Mouse (Mus musculus): ENCODE results near the gene BC024978.

Gene BC024978

DNA sequence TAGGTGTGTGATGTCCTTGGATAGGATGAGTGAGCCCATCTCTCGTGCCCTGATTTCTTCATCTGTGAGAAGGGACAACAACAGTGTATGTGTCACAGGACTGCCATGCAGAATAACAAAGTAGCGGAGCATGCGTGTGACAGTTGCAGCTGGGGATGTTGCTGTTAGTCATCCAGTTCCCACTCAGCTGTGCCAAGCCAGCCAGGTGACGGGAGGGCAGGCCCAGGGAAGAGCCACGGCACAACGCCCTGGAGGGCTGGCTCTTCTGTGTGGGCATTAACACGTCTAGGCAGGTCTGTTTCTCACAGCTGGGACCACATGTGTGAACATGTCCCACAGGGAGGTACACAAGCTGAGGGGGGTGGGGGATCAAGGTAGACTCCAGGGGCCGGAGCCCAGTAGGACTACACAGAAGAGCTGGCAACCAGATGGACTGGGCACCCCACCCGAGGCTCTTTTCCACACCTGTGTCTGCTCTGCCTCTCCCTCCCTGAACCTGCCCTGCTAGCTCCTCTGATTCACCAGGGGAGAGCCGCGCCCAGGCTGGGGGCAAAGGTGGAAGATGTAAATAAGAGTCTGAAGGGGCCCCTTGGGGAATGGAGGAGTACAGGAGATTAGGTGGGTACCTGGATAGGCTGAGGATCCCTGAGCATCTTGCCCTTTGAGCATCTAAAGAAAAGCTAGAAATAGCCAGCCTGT, 29.4 kb downstream of the BC024978 start:
- DNase-seq (ENCODE audit: low read depth, low spot score) = no peak

DNA sequence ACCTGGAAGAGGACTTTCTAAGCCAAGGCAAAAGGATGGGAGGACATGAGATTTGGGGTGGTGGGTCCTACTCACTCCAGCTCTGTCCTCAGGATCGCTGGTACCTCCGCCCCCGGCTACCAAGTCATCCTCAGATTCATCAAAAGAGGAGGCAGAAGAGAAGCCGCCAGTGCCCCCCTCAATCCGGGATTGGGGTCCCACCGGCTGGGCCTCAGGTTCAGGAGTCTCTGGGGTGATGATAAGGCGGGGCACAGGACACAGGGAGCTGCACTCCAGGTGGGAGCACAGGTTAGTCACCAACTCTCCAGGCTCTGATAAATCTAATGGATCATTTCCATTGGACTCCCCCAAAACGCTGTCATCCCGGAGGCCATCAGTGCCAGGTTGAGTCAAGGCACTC, 31.7 kb downstream of the BC024978 start:
- DNase-seq (ENCODE audit: low read depth, low spot score) = no peak

DNA sequence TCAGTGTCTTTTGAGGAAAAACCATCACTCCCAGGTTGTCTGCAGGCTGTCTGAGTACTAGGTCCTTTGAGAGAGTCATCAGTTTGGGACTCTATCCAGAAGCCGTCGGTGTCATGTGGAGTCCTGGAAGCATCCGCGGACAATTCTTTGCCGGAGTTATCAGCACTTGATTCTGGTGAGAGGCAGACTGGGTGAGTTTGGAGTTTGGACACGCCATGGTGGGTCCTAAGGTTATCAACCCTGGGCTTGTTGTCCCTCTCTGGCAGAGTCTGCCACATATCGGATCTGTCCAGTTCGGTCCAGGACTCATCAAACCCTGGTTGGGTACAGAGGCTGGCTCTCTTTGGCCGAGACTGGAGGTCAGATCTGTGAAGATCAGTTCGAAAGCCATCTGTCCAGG, 32.1 kb downstream of the BC024978 start:
- DNase-seq (ENCODE audit: low read depth, low spot score) = no peak

DNA sequence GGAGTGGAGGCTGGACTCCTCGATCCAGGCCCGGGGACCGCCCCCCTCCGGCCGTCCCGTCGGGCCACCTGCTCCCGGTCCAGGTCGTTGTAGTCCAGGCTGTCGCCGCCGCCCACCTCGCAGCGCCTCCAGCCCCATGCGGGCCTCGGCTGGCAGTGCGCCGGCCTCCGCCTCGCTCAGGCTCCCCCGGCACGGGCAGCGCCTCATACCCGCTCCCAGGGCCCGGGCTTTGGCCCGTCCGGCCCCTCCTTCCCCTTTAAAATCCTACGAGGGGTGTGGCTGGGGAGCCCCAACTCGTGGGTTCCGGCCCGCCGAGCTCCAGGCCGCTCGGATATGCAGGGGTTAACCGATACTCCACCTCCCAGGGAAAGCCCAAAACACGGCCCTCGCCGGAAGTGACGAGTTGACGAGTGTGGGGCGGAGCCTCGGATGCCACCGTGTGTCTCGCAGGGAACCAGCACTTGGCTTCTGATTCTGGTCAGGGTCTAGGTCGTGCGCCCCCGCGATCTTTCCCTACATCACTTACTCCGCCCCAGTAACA, 32.8 kb downstream of the BC024978 start, which contains the start of gene Itpkc:
Gene Itpkc (minus strand): TSS at position 381 of the 541 bp plus-strand sequence.
- DNase-seq (ENCODE audit: low read depth, low spot score) = peak; percentile 98

DNA sequence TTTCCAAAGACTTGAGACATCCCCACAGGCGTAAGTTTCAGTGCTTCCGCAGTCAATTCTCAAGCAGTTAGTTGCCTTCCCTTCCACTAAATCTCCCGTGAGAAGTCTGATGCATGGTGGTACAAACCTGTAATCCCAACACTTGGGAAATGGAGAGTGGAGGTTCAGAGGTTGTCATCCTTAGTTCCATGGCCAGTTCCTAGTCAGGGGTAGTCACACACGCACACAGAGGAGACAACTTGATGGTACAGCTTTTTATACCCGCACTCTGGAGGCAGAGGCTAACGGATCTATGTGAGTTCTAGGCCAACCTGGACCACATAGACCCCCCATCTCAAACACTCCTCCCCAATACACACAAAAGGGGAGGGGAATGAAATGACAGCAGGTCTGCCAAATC, 33.3 kb downstream of the BC024978 start:
- DNase-seq (ENCODE audit: low read depth, low spot score) = no peak

DNA sequence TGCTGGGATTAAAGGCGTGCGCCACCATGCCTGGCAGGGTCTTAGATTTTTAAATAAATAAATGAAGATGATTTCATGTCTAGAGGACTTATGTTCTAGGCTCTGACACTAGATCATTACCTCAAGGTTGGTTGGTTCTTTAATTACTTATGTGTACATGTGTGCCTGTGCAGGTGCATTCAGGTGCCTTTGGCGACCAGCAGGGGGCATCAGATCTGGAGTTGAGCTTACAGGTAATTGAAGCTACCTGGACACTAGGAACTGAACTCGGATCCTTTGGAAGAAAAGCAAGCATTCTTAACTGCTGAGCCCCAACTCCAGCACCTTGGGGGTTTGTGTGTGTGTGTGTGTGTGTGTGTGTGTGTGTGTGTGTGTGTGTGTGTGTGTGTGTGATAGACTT, 35.2 kb downstream of the BC024978 start:
- peak; percentile 81 for DNase-seq (ENCODE audit: low read depth, low spot score)

DNA sequence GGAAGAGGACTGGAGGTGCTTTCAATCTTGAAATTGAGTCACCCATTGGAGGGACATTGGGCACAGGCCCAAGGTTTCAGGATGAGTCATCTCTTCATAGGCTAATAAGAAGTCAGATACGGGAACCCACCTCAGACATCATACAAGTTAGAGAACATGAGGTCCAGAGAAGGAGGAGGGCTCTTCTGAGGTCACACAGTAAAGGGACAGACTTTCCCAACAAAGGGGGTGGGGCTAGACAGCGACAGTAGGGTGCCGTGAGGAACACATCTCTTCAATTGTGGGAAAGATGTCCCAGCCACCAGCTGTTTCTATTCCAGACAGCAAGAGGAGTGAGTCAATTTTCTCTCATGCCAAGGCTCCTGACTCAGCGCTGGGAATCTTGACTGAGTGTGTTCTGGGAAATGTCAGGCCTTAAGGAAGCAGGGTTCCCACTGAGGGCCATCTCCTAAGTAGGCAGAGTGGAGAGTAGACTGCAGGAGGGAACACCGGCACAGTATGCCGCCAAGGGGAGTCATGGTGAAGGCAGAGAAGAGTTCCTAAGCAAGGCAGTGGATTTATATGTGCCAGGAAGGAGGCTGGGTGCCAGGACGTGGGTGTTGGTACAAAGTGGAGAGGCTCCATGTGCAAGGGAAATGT, 36.2 kb downstream of the BC024978 start:
- no peak for DNase-seq (ENCODE audit: low read depth, low spot score)

DNA sequence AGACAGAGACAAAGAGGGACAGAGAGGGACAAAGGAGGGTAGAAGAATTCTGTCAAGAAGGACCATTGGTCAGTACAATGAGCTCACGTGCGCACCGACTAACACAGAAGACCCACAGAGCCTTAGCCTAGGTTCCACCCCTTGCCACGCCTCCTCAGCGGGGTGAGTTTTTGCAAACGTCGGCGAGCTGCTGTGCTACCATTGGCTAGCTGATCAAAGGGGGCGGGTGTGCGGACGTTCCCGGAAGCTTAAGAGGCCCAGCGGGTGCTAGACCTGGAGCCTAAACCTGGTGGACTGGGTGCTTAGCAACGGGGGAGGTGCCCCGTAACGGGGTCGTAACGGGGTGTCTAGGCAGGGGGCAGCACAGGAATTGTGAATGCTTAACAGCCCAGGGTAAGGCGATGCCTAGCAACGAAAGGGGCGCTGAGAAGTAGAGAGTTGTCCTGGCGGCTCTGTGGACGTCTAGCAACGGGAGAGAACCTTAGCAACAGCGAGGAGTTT, 37.2 kb downstream of the BC024978 start, which contains the start of gene Coq8b:
Gene Coq8b (plus strand): TSS at position 243 of the 501 bp plus-strand sequence.
- peak; percentile 100 for DNase-seq (ENCODE audit: low read depth, low spot score)

DNA sequence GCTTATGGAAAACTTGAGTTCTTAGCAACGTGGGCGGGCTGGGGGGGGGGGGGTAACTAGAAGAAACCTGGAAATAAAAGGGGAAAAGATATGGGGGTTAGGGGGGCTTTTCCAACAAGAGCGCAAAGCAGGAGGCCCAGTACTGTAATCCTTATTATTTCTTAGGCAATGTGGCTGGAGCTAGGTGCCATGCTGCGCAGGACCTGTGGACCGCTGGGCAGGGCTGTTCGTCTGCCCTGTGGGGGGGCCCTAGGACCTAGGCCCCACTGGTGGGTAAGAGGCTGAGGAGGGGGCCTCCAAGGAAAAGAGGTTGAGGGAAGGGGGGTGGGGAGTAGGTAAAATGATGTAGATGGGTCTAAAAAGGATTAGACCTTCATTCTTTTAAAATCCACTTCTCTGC, 37.7 kb downstream of the BC024978 start:
- DNase-seq (ENCODE audit: low read depth, low spot score) = no peak

DNA sequence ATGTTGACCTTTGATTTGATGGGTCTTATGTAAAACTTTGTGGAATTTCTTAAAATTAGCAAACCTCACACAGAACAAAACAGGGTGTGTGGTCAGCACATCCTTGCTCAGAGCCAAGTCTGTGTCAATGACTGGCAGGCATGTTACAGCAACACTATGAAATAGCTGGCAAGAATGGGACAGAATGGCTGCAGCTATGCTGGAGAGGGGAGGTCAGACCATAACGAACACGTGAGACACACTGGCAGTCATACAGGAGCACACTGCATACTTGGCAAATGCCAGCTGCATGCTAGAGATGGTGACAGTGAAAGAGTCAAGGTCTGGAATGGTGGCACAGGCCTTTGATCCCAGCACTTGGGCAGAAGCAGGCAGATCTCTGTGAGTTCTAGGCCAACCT, 40.1 kb downstream of the BC024978 start:
- no peak for DNase-seq (ENCODE audit: low read depth, low spot score)

DNA sequence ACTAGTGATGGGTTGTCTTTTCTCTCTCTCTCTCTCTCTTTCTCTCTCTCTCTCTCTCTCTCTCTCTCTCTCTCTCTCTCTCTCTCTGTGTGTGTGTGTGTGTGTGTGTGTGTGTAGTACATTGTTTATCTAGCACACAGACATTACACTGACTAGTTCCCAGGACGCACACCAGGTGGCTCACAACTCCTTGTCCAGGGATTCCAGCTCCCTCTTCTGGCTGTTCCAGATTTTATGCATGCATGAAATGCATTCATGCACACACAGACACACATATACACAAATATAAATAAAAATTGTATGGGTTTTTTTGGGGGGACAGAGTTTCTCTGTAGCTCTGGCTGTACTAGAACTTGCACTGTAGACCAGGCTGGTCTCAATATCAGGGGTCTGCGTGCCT, 41.9 kb downstream of the BC024978 start:
- peak; percentile 49 for DNase-seq (ENCODE audit: low read depth, low spot score)

DNA sequence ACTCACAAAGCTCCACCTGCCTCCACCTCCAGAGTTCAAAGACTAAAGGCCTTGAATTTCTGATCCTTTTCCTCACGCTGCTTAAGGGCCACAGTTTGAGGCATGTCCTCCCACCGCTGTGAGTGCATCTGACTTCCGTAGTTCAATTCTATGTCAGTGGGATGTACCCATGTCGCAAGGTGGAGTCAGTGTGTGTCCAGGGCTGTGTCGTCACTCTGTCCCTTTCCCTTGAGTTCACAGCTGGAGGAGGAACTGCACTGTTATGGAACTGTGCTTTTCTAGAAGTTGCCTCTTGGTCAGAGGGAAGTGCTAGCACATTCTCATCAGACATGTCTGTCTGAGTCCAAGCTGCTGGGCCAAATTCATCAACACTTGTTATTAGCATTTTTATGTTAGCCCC, 43.0 kb downstream of the BC024978 start:
- no peak for DNase-seq (ENCODE audit: low read depth, low spot score)

DNA sequence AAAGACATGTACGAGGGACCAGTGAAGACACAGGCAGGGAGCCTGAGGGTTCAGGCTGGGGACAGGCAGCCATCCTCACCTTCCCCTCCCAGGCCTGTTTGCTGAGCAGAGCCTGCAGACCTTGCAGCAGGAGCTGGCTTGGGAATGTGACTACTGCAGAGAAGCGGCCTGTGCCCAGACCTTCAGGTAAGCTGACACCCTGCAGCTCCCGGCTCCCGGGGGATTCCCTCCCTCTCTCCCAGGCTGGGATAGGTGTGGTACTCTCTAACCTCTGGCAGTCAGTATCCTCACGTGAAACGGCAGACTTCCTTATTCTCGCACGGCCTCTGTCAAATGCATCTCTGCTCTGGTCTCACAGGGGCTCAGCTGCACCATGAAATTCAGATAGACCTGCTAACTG, 47.6 kb downstream of the BC024978 start:
- peak; percentile 44 for DNase-seq (ENCODE audit: low read depth, low spot score)

DNA sequence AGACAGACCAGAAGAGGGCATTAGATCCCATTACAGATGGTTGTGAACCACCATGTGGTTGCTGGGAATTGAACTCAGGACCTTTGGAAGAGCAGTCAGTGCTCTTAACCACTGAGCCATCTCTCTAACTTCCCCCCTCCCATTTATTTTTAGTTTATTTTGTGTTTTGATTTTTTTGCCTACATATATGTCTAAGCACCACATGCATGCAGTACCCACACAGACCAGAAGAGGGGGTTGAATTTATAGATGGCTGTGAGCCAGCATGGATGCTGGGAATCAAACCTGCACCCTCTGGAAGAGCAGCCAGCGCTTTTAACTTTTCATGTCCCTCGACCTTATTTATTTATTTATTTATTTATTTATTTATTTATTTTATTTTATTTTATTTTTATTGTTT, 48.5 kb downstream of the BC024978 start:
- peak; percentile 70 for DNase-seq (ENCODE audit: low read depth, low spot score)

DNA sequence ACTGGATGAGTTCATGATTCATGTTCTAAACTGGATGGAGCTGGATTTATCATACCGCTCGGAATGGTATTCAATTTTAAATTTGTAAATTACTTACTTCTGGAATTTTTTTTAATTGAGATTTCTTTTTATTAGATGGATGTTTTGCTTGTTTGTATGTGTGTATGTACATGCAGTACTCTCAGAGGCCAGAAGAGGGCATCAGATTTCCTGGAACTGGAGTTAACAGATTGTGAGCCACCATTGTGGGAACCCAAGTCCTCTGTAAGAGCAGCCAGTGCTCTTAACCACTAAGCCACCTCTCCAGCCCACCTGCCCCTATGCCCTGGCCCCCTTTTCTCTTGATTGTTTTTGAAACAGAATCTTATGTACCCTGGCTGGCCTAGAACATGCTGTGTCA, 53.6 kb downstream of the BC024978 start:
- peak; percentile 78 for DNase-seq (ENCODE audit: low read depth, low spot score)

DNA sequence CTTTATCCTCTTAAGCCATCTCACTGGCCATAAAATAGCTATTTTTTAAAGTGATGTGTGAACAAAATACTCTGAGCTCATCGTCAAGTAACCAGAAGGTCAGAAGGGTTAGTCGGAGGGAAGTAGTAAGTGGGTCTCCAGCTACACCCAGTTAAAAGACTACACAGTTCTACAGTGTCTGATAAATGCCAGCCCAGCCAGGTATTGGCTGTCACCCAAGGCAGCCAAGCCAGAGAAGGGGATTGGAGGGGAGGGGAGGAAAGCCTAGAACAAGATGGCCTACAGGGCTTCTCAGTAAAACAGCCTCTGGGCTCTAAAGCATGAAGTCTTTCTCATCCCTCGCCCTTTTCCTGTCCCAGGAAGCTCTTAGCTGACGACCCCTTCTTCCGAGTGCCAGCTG, 54.3 kb downstream of the BC024978 start:
- DNase-seq (ENCODE audit: low read depth, low spot score) = no peak

DNA sequence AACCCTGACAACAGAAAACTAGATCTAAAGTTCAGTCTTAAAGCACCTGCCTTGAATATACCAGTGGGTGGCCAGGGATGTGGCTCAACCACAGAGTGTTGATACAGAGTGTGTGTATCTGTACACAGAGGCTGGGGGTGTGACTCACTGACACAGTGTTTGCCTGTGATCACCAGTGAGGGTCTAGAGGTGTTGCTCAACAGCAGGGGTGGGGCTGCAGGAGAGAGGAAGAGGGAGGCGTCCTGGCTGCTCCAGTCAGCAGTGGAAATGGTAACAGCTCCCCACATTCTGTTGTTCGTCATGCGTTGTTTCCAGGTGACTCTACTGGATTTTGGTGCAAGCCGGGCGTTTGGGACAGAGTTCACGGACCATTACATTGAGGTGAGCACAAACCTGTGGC, 56.4 kb downstream of the BC024978 start:
- no peak for DNase-seq (ENCODE audit: low read depth, low spot score)

DNA sequence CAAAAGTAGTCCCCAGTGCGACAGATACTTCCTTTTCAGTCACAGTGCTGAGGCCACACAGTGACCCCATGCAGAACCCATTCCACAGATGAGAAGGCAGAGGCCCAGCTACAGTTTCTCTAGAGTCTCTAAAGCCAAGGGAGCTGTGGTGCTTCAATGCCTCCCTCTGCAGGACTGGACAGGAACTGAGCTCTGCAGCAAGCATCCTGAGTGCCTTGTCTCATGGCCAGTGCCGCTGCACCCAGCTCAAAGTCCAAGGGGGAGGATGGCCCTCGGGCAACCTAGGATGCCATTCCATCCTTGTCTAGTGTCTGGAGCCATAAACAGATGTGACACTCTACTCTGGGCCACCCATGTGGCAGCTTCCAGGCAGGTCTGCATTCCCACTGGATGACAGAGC, 60.1 kb downstream of the BC024978 start:
- no peak for DNase-seq (ENCODE audit: low read depth, low spot score)

DNA sequence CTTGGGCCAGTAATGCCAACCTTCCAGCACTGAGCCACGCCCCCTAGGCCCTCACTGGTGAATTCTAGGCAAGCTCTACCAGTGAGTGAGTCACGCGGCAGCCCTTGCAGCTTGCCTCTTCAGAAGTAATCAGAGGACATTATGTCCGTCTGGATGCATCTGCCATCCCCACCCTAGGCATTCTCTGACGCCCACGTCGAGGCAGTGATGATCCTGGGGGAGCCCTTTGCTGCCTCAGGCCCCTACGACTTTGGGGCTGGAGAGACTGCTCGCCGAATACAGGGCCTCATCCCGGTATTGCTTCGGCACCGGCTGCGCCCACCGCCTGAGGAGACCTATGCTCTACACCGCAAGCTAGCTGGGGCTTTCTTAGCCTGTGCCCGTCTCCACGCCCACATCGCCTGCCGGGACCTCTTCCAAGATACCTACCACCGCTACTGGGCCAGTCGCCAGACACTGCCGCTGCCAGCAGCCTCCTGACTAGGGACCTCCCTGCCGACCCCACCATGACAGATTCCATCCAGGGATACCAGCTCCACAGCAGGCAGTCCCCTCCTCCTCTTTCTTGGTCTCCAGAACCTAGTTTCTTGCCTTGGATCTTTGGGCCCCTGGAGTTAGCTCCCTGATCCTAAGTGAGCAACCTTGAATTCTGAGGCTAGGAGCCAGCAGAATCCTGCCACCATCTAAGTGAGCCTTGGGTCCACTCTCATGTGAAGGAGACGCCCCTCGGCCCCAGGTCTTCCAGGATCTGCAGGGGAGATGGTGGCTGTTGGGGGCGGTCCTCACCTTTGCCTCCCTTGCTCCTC, 61.7 kb downstream of the BC024978 start:
- DNase-seq (ENCODE audit: low read depth, low spot score) = no peak

DNA sequence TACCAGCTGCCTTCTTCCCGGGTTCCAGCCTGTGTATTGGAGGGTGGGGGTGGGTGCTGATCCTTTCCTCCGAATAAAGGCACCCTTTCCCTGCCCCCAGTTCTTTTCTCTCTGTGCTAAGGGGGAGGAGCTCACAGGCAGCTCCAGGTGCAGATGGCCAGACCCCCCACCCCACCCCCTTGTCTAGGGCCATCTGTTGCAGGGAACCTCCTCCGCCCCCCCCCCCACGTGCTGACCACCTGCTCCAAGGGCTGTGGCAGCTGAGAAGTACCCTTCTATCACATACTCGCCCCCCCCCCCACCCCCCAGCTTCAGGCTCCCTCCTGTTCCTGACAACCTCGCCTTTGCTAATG, 62.2 kb downstream of the BC024978 start:
- no peak for DNase-seq (ENCODE audit: low read depth, low spot score)

DNA sequence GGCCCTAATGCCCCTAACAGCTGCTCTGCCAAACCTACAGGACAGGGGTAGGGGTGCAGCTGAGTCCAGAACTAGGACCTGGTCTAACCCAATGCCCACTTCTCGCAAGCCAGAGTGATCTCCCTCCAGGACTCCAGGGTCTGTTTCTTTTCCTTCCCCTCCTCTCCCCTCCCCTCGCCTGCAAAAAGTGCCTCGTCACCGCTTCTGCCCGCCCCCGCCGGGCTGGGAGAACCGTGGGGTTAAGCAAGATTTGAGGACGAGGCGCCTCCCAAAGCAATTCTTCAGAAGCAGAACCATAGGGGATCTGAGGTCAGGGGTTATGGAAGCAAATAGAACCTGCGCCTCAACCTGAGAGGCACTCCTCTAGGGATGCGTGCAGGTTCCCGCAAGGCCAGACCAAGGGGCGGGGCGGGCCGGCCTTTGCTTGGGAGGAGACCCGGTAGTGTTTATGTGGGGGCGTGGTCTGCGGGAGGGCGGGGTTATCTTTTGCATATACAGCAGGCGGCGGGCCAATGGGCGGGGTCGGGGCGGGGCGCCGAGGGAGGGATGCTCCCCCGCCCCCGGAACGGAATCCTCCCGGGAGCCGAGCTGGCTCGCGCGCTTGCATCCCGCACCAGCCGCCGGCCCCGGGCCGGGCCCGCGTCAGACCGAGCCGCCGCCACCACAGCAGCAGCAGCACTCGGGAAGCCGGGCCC, 62.8 kb downstream of the BC024978 start, which contains the start of gene Numbl:
Gene Numbl (plus strand): TSS at position 229 of the 695 bp plus-strand sequence.
- DNase-seq (ENCODE audit: low read depth, low spot score) = peak; percentile 96
